Mouse (Mus musculus) E14TG2a.4 (cell line): ENCODE results near the gene Cst9.
A peak's percentile ranks its signal among the peaks of the same experiment; 100 is the strongest.

Experiments used
- H3K27me3 ChIP-seq: 2 replicates; pipeline ENCODE4 v1.6.1; 2014; ENCODE audit warnings: low read length, control low read depth; ENCODE audit not compliant: insufficient read depth
- H3K36me3 ChIP-seq: 2 replicates; pipeline ENCODE4 v1.6.1; 2014; ENCODE audit warnings: low read length, control low read depth; ENCODE audit not compliant: insufficient read depth
- H3K4me1 ChIP-seq: replicated peaks from 2 replicates; pipeline ENCODE4 v1.6.1; 2014; ENCODE audit warnings: low read depth, low read length, control low read depth
- H3K4me3 ChIP-seq: replicated peaks from 2 replicates; pipeline ENCODE4 v1.5.1; 2014; ENCODE audit warnings: mild to moderate bottlenecking, low read length
- H3K9me3 ChIP-seq: 2 replicates; pipeline ENCODE4 v1.6.1; 2014; ENCODE audit warnings: low read length, control low read depth
- CTCF ChIP-seq: conservative IDR thresholded peaks from 2 replicates; pipeline ENCODE4 v1.5.1; 2014; ENCODE audit warnings: low read length
- NANOG ChIP-seq: IDR thresholded peaks from 2 replicates; pipeline ENCODE4 v1.6.1; 2014; ENCODE audit warnings: borderline replicate concordance, low read length, mixed read lengths
- POU5F1 ChIP-seq: IDR thresholded peaks from 2 replicates; pipeline ENCODE4 v1.6.1; 2014; ENCODE audit warnings: low read length, borderline replicate concordance

Gene Cst9

DNA sequence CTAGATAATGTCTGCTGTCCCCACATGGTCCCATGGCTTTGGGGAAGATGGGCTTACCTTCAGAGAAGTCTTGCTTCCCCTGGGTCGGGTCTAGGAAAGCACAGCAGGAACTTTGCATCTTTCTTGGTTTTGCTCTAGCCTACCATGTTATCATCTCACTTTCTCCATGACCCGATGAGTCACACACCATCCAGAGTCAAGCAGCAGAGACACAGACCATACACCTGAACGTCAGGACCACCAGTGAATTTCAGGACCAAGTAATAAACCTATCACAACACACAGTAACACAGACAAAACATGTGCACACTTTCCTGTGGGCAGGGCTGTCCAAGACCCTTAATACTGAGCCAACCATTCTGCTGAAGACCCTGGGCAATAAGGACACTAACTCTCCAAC, 35.6 kb downstream of the Cst9 start:
- Histone ChIP-seq H3K27me3 (no peaks in the 10 kb centered on the region), H3K4me1 (peaks cover 29% of the 10 kb centered on the region), H3K4me3 (no peak overlapping the region), H3K36me3 (peaks cover 42% of the 10 kb centered on the region), H3K9me3 (no peaks in the 10 kb centered on the region)
- TF ChIP-seq CTCF (no peak), POU5F1 (no peak), NANOG (no peak)

DNA sequence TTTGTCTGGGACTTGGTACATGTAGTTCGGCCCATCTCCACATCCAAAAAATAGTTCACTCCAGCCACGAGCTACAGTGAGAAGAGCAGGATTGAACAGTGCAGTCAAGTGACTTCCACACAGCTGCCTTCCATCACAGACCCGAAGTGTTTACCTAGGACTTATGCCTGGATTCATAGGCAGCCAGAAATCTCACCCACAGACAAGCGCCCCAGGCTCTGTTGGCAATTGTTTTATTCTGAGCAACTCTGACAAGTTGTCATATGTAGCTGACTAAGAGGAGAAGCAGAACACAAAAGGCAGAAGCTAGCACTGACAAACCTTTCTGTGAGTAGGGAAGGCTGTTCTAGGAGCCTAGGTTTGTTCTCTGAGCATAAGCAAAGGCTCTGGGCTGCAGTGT, 37.9 kb downstream of the Cst9 start:
- no peak for TF ChIP-seq CTCF
- TF ChIP-seq NANOG = no peak
- no peak for TF ChIP-seq POU5F1
- no peaks in the 10 kb centered on the region for H3K9me3 ChIP-seq
- H3K4me1 ChIP-seq = peaks cover 49% of the 10 kb centered on the region
- H3K4me3 ChIP-seq = peak overlapping the region; percentile 96
- H3K27me3 ChIP-seq = no peaks in the 10 kb centered on the region
- peaks cover 42% of the 10 kb centered on the region for H3K36me3 ChIP-seq

DNA sequence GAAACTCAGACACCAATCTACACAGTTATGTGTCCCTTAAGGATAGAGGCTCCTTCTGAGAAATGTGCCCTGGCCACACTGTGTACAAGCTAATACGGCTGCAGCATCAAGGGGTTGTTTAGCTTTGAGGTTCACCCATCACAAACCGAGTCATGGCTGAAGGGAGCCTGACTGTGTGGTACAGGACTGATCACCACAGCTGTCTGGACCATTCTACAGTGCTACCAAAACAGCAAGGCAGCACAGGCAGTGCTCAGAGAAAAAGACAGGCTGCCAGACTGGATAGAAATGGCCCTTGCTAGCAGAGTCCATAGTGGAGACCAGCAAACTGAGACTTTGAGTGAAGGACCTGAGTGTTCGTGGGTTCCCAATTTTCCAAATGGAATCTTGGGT, 39.3 kb downstream of the Cst9 start:
- no peak for TF ChIP-seq NANOG
- no peak for TF ChIP-seq POU5F1
- TF ChIP-seq CTCF = no peak
- Histone ChIP-seq H3K4me1 (peaks cover 62% of the 10 kb centered on the region), H3K27me3 (no peaks in the 10 kb centered on the region), H3K36me3 (peaks cover 42% of the 10 kb centered on the region), H3K9me3 (no peaks in the 10 kb centered on the region), H3K4me3 (peak overlapping the region; percentile 96)

DNA sequence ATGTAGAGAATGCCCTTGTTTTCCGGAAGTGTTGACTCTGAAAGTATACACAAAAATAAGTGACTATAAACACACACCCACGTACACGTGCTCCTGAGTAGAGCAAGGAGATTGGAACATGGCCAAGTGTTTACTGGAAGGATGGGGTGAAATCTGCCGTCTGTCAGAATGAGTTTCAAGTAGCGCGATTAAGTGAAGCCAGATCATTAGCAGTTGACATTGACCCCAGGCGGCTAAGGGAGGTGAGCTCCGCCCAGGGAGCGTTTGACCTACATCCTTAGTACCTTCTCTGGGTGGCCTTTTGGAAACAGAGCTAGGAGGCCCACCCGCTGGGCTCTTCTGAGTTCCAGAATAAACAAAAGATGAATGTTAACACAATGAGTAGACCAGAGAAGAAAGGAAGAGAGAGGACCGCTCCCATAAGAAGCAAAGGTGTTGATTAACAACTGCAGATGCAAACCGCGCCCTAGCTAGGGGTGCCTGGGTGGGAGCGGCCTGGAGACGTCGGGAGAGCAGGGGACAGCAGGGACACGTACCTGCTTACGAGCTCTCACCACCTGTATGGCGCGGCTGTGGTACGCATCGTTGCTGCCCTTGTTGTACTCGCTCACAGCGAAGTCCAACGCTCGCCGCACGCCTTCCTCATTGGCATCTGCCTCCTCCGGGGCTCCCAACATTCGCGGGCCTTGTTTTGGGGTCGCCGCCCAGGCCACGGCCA, 39.8 kb downstream of the Cst9 start:
- no peaks in the 10 kb centered on the region for H3K9me3 ChIP-seq
- no peak for TF ChIP-seq POU5F1
- TF ChIP-seq CTCF = no peak
- peak; percentile 84 for TF ChIP-seq NANOG
- H3K4me1 ChIP-seq = peaks cover 68% of the 10 kb centered on the region
- H3K27me3 ChIP-seq = no peaks in the 10 kb centered on the region
- H3K4me3 ChIP-seq = peak overlapping the region; percentile 96
- peaks cover 42% of the 10 kb centered on the region for H3K36me3 ChIP-seq

DNA sequence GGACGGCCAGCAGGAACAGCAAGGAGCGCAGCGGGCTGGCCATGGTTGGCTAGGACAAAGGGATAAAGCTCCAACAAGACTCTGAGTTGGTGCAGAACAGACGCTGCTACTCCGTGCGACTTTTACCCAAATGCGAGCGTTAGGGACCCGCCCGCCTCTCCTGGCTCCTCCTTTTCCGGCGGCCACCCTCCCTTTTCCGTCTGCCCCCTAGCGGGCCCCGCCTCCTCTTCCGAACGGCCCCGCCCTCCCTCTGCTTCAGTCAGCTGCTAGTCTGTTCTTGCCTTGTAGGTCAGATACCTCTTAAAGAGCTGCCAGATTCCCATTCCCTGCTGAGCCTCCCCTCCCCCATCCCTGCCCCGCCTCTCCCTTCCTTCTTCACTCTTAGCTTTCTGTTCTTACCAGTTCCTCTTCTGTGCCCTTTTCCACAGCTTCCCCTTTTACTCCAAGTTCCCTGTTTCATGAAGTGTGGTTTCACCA, 40.4 kb downstream of the Cst9 start, which contains the start of gene Cst3:
Cst3 (minus strand) TSS at position 358 of the 477 bp plus-strand sequence.
- no peak for TF ChIP-seq CTCF
- no peak for TF ChIP-seq POU5F1
- TF ChIP-seq NANOG = no peak
- H3K4me1 ChIP-seq = peaks cover 71% of the 10 kb centered on the region
- peaks cover 41% of the 10 kb centered on the region for H3K36me3 ChIP-seq
- H3K9me3 ChIP-seq = no peaks in the 10 kb centered on the region
- peak within 1 kb of the TSS; percentile 96 for H3K4me3 ChIP-seq
- H3K27me3 ChIP-seq = no peaks in the 10 kb centered on the region

DNA sequence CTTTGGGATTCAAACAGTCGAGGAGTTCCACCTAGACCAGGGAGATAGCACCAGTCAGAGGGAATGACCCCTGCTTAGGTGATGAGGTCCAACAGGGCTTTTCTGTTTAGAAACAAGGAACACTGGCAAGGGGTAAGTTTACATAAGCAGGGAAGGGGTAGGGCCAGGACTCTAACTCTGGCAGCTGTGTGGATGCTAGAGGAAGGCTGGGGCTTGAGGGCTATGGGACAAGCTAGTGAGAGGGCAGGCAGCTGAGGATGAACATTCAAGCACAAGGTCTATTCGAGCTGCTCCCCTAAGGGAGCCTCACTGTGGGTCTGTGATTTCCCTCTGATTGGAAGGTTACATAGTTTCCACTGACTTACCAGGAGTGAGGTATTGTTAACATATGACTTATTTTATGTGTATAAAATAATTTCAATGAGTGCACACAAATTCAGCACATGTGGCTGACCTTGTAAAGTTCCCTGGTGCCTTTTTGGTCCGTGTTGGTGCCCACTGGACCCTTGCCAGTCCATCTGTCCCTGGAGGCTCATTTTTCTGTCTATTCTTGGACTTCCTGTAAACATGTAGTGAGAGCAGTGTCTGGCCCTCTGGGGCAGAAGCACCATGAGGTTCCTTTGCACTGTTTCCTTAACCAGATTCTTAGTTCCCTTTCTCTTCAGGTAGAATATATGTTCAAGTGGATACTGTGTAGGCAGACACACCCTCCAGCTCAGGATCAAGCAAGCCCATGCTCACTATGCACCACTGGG, 42.2 kb downstream of the Cst9 start:
- Histone ChIP-seq H3K27me3 (no peaks in the 10 kb centered on the region), H3K4me1 (peaks cover 65% of the 10 kb centered on the region), H3K4me3 (no peak overlapping the region), H3K36me3 (peaks cover 24% of the 10 kb centered on the region), H3K9me3 (no peaks in the 10 kb centered on the region)
- TF ChIP-seq POU5F1 = no peak
- TF ChIP-seq CTCF = no peak
- TF ChIP-seq NANOG = no peak

DNA sequence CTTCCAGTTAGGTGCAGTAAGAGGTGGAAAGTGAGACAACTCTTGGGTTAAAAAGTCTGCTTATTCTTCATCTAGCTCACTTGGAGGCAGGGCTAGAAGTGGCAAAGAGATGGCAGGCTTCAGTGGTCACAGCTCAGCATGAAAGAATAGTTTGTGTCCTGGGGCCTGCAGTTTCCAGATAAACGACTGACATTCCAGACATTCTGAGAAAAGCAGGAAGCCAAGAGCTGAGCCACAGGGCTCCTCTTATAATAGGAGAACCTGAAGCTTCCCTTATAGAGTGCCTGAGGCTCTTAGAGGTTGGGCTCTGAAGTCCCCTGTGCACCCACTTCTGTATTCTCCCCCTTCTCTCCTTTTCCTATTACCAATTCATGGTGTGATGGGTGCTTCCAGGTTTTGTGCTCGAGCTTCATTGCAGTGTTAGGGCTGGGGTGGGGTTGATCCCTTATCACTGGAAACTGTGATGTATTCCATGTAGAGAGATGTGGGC, 43.7 kb downstream of the Cst9 start:
- Histone ChIP-seq H3K4me3 (no peak overlapping the region), H3K27me3 (no peaks in the 10 kb centered on the region), H3K9me3 (no peaks in the 10 kb centered on the region), H3K4me1 (peaks cover 50% of the 10 kb centered on the region), H3K36me3 (peaks cover 9% of the 10 kb centered on the region)
- TF ChIP-seq CTCF = no peak

DNA sequence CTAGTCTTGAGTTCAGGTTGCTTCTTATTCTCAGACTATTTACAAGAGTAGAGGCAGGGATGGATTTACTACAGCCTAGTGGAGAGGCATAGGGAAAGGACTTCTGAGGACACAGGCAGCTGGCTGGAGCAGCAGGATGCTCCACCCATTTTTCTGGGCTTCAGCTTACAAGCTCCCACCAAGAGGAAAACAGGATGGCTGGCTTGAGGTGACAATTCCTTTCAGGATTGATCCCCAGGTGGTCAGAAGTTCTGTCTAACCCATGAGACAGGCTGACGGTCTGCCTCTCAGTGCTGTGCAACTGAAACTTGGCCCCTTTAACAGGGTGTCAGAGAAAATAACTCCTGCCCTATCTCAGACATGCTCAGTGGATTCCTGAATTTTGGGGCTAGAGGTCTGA, 44.3 kb downstream of the Cst9 start:
- Histone ChIP-seq H3K27me3 (no peaks in the 10 kb centered on the region), H3K4me3 (no peak overlapping the region), H3K4me1 (peaks cover 45% of the 10 kb centered on the region), H3K36me3 (peaks cover 4% of the 10 kb centered on the region), H3K9me3 (no peaks in the 10 kb centered on the region)
- TF ChIP-seq NANOG (no peak), CTCF (no peak), POU5F1 (no peak)

DNA sequence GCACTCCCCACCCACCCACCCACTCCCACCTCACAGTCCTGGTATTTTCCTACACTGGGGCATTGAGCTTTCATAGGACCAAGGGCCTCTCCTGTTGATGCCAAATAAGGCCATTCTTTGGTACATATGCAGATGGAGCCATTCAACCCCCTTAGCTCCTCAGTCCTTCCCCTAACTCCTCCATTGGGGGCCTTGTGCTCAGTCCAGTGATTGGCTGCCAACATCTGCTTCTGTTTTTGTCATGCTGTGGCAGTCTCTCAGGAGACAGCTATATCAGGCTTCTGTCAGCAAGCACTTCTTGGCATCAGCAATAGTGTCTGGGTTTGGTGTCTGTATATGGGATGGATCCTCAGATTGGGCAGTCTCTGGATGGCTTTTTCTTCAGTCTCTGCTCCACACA, 49.8 kb downstream of the Cst9 start:
- Histone ChIP-seq H3K36me3 (no peaks in the 10 kb centered on the region), H3K4me1 (peaks cover 30% of the 10 kb centered on the region), H3K9me3 (no peaks in the 10 kb centered on the region), H3K4me3 (no peak overlapping the region), H3K27me3 (no peaks in the 10 kb centered on the region)
- TF ChIP-seq CTCF = no peak
- no peak for TF ChIP-seq NANOG
- TF ChIP-seq POU5F1 = no peak
